Mouse (Mus musculus): ENCODE results near the gene Wfdc15b. TPM values are rescaled to one million over a fixed set of nuclear protein-coding genes. Genes with fewer than 3 reads are reported as not detected.

Gene Wfdc15b
- total and polyA plus RNA-seq, 3 experiments, result not detected

DNA sequence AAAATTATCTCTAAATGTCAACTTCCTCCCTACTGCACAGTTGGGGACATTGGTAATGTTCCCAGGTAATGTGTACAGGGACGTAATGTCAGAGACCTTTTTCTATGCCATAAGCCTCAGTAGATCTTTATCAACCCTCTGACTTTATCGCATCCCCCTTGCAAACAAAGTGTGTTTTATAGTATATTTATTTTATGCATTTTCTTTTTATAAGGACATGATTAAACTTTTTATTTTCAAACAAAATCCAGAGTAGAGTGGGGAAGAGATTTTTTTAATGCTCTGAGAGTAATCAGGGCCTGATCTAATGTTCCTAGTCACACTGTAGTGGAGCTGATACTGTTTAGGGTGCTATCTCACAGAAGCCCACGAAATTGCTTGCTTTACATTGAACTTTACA is 16.9 kb upstream of the Wfdc15b start, which contains the start of gene Svs2:
Svs2 (minus strand) TSS at position 101 of the 400 bp plus-strand sequence.
- no peaks in the 10 kb centered on the region for H3K79me2 ChIP-seq (replicated peaks; ENCODE audit: control insufficient read depth, extremely low read depth, insufficient read depth, poor library complexity, severe bottlenecking)
- H3K9ac ChIP-seq (ENCODE audit: insufficient read depth, low read depth), result no peak within 1 kb of the TSS
- in situ Hi-C loops (cut with MboI; ENCODE audit: low pct_ligation_motif_present, low pct_unique_long_range_greater_than_20kb, low sequenced_read_pairs) (no loop called here), dilution Hi-C loops (cut with MboI; ENCODE audit: extremely low pct_ligation_motif_present, extremely low pct_unique_long_range_greater_than_20kb, low sequenced_read_pairs) (no loop called here)
- DNase-seq (ENCODE audit: extremely low read depth), result no peak
- H3K36me3 ChIP-seq (replicated peaks in 1 of 2; ENCODE audit: control insufficient read depth in 1 of 2, insufficient read depth in 1 of 2, low read length in 1 of 2), result no peaks in the 10 kb centered on the region
- no peak within 1 kb of the TSS for H3K27ac ChIP-seq (ENCODE audit: insufficient read depth, low read depth)
- H3K4me1 ChIP-seq (ENCODE audit: control insufficient read depth in 1 of 2, insufficient read depth in 2 of 2), result 0 out of 4 replicates have a peak, but pooled peaks cover 0 to 2% of the 10 kb centered on the region in 2 experiments
- H3K27me3 ChIP-seq (replicated peaks), result no peaks in the 10 kb centered on the region
- no peak within 1 kb of the TSS for H3K4me3 ChIP-seq (replicated peaks in 1 of 3; ENCODE audit: low read depth in 2 of 3, low read length in 2 of 3, poor library complexity in 1 of 3)
- H3K4me2 ChIP-seq (ENCODE audit: insufficient read depth, low read depth, poor library complexity, severe bottlenecking), result no peak within 1 kb of the TSS
- no peak for TF ChIP-seq BHLHE40 (IDR thresholded peaks at IDR 0.05; ENCODE audit: low read depth, low read length)
- no peak for TF ChIP-seq CHD2 (IDR thresholded peaks at IDR 0.05; ENCODE audit: low read length)
- no peak for TF ChIP-seq IRF4 (IDR thresholded peaks at IDR 0.05; ENCODE audit: low read depth, low read length)
- TF ChIP-seq TBP (conservative IDR thresholded peaks at IDR 0.05; ENCODE audit: low read depth, low read length), result no peak
- TF ChIP-seq EP300 (IDR thresholded peaks at IDR 0.05; ENCODE audit: low read length), result no peak
- no peak for TF ChIP-seq MAX (IDR thresholded peaks at IDR 0.05; ENCODE audit: low read length)
- no peak for TF ChIP-seq SMC3 (IDR thresholded peaks at IDR 0.05; ENCODE audit: low read depth, low read length)
- no peak for TF ChIP-seq MYC (IDR thresholded peaks at IDR 0.05; ENCODE audit: low read depth, low read length)
- TF ChIP-seq POLR2AphosphoS2 (IDR thresholded peaks at IDR 0.05; ENCODE audit: low read depth, low read length), result no peak
- TF ChIP-seq ELF1 (IDR thresholded peaks at IDR 0.05; ENCODE audit: low read depth, low read length), result no peak
- TF ChIP-seq JUN (IDR thresholded peaks at IDR 0.05; ENCODE audit: insufficient read depth, low read depth, low read length), result no peak
- no peak for TF ChIP-seq MEF2A (IDR thresholded peaks at IDR 0.05; ENCODE audit: borderline replicate concordance, low read depth, low read length)
- TF ChIP-seq ZC3H11A (IDR thresholded peaks at IDR 0.05; ENCODE audit: low read depth, low read length), result no peak
- no peak for TF ChIP-seq CHD1 (IDR thresholded peaks at IDR 0.05; ENCODE audit: low read depth, low read length)
- no peak for TF ChIP-seq NRF1 (IDR thresholded peaks at IDR 0.05; ENCODE audit: low read depth, low read length)
- no peak for TF ChIP-seq MAZ (IDR thresholded peaks at IDR 0.05; ENCODE audit: low read depth, low read length)
- no peak for TF ChIP-seq E2F4 (IDR thresholded peaks at IDR 0.05; ENCODE audit: insufficient replicate concordance, low read depth, low read length)
- TF ChIP-seq GABPA (IDR thresholded peaks at IDR 0.05; ENCODE audit: insufficient replicate concordance, low read depth, low read length), result no peak
- TF ChIP-seq UBTF (IDR thresholded peaks at IDR 0.05; ENCODE audit: low read depth, low read length), result no peak
- no peak for TF ChIP-seq RAD21 (IDR thresholded peaks at IDR 0.05; ENCODE audit: low read depth, low read length)
- no peaks in the 10 kb centered on the region for H3K9me3 ChIP-seq (replicated peaks; ENCODE audit: low read length)

DNA sequence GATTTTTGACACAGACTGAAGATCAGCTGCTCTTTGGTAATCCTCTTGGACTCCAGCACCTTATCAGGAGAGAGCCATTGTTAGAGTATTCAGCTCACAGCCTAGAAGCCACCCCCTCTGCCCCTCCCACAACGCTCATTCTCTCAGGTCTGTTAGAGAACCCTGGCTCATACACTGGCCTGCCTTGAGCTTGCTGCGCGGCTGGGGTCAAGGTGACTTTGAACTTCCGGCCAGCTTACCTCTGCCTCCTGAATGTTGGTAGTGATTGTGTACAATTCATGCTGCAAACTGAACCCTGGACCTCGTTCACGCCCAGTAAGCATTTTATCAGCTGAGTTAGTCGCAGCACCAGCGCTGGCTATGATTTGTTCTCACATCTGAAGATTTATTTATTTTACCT is 11.2 kb upstream of the Wfdc15b start:
- no peaks in the 10 kb centered on the region for H3K36me3 ChIP-seq (replicated peaks in 1 of 2; ENCODE audit: control insufficient read depth in 1 of 2, insufficient read depth in 1 of 2, low read length in 1 of 2)
- H3K4me1 ChIP-seq (ENCODE audit: control insufficient read depth in 1 of 2, insufficient read depth in 2 of 2), result 0 out of 4 replicates have a peak, but pooled peaks cover 0 to 2% of the 10 kb centered on the region in 2 experiments
- no peaks in the 10 kb centered on the region for H3K27me3 ChIP-seq (replicated peaks)
- H3K27ac ChIP-seq (ENCODE audit: insufficient read depth, low read depth), result no peak overlapping the region
- H3K9ac ChIP-seq (ENCODE audit: insufficient read depth, low read depth), result no peak overlapping the region
- H3K9me3 ChIP-seq (replicated peaks; ENCODE audit: low read length), result no peaks in the 10 kb centered on the region
- no peak overlapping the region for H3K4me3 ChIP-seq (replicated peaks in 1 of 3; ENCODE audit: low read depth in 2 of 3, low read length in 2 of 3, poor library complexity in 1 of 3)
- dilution Hi-C loops (cut with MboI; ENCODE audit: extremely low pct_ligation_motif_present, extremely low pct_unique_long_range_greater_than_20kb, low sequenced_read_pairs), result no loop called here
- no peaks in the 10 kb centered on the region for H3K79me2 ChIP-seq (replicated peaks; ENCODE audit: control insufficient read depth, extremely low read depth, insufficient read depth, poor library complexity, severe bottlenecking)
- no peak for DNase-seq (ENCODE audit: extremely low read depth)
- in situ Hi-C loops (cut with MboI; ENCODE audit: low pct_ligation_motif_present, low pct_unique_long_range_greater_than_20kb, low sequenced_read_pairs), result no loop called here
- no peak overlapping the region for H3K4me2 ChIP-seq (ENCODE audit: insufficient read depth, low read depth, poor library complexity, severe bottlenecking)
- TF ChIP-seq NRF1 (IDR thresholded peaks at IDR 0.05; ENCODE audit: low read depth, low read length), result no peak
- TF ChIP-seq ZNF384 (IDR thresholded peaks at IDR 0.05; ENCODE audit: low read depth, low read length), result no peak
- no peak for TF ChIP-seq ELF1 (IDR thresholded peaks at IDR 0.05; ENCODE audit: low read depth, low read length)
- no peak for TF ChIP-seq POLR2A (IDR thresholded peaks at IDR 0.05; ENCODE audit: low read depth, low read length)
- no peak for TF ChIP-seq POLR2AphosphoS2 (IDR thresholded peaks at IDR 0.05; ENCODE audit: low read depth, low read length)

Measured in CH12.LX (cell line).